Mouse (Mus musculus): ENCODE data around the gene Nkx3-2.

DNA sequence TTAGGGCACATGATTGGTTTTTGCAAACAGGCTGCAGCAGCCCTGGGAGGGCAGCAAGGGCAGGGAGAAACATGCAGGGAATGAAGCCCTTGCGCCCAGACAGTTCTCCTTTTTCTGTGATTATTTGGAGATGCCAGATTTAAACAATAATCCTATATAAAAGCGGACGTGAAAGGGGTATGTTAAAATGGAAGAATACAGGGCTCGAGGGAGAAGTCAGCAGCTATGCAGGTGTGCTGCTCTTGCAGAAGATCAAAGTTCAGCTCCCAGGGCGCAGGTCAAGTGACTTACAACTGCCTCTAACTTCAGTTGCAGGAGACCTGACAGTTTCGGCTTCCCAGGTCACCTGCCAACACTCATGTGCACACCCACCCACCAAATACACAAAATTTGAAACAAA lies 48.2 kb upstream of the Nkx3-2 start:
- TF ChIP-seq CHD2 (IDR thresholded peaks at IDR 0.05; ENCODE audit: low read depth, low read length): no peak
- no peak for TF ChIP-seq ZNF384 (IDR thresholded peaks at IDR 0.05; ENCODE audit: low read depth, low read length)
- no peak for TF ChIP-seq HCFC1 (IDR thresholded peaks at IDR 0.05; ENCODE audit: borderline replicate concordance, insufficient read depth, low read length)
- no peak for TF ChIP-seq MAFK (IDR thresholded peaks at IDR 0.05; ENCODE audit: insufficient read depth, low read depth, low read length)
